Mouse (Mus musculus) A20 (cell line): ENCODE data around the gene Tmem163.
A peak's percentile ranks its signal among the peaks of the same experiment; 100 is the strongest.

Experiments
- DNase-seq: peaks from one replicate; pipeline ENCODE4 v3.0.0-alpha.2; 2011; ENCODE audit warnings: low read depth, low spot score

Tmem163 gene

DNA sequence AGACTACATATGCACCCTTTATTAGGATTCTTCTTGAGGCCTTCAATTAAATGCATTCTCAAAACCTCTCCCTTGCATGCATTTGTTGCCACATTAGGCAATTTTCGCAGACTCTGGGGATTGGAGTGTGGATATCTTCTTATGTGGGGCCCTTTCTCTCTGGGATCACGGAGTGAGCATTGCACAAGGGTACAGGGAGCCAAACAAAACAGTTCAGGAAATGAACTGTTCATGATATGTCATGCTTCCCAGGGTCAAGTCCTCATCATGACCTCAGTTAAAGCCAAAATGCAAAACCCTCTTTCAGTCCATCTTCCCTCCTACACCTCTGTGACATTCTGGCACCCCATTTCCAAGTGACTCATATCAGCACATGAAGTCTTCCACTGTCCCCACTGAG is 27.8 kb downstream of the Tmem163 start:
- DNase-seq, result no peak

DNA sequence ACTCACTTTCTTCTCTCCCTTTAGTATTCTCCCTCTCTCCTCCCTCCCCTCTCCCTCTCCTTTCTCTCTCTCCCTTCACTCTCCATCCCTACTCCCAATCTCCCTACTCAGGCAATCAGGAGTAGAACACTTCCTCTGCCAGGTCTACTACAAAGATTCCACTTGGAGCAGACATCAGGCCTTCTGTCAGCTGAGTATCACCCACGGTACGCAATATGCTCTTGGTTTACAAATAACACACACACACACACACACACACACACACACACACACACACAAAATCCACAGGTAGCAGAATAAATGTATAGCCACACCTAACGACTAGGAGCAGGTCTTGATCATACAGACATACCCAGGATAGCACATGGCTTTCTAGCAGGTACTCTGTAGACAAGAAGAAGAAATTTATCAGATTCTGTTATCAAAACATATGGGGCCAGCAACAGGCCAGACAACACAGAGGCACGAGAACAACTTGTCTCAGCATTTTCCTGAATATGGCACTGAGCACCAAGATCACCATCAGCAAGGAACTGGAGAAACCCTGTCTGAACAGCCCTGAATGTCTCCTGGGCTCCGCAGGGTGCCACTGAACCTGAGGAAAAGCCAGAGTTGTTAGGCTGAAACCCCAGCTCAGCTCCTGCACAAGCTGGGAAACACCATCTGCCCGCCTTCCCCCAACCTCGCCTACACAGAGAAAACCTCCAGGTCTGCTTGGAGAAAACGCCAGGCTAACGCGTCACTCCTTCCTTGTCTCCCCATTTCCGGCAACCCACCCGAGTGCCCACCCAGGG is 36.2 kb downstream of the Tmem163 start:
- no peak for DNase-seq

DNA sequence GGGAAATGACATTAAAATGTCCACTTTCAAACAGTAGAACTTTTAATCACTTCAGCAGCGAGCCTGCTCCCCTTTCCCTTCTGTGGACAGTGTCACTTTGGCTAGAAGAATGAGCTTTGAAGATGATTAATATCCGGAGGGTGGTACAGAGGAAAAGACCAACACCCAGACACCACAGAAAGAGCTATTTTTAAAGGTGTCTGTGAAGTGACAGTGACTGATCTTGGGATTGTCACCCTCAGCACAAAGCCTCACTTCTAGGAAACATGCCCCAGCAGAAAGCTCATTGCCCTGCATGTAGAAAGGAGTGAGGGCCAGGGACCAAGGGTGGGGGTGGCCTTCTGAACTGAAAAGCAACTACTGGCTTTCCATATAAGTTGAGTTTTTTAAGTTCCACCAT is 41.4 kb downstream of the Tmem163 start:
- DNase-seq, result no peak

DNA sequence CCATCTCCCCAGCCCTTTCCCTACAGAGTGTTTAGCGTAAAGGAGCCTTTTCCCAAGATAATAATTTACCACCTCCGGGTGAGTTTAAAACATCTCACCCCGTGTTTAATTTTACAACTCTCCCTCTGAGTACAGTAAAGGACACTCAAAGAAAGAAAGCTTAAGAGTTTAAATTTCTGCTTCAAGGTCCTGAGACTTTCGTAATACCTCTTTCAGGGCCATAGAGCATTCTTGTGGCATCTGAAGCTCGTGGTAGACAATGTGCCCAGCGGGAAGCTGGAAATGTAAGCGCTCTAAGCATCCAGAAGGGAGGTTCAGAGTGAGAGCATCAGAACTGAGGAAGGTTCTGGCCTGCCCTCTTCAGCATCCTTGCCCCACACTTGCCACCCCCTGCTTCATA is 52.2 kb downstream of the Tmem163 start:
- DNase-seq, result no peak

DNA sequence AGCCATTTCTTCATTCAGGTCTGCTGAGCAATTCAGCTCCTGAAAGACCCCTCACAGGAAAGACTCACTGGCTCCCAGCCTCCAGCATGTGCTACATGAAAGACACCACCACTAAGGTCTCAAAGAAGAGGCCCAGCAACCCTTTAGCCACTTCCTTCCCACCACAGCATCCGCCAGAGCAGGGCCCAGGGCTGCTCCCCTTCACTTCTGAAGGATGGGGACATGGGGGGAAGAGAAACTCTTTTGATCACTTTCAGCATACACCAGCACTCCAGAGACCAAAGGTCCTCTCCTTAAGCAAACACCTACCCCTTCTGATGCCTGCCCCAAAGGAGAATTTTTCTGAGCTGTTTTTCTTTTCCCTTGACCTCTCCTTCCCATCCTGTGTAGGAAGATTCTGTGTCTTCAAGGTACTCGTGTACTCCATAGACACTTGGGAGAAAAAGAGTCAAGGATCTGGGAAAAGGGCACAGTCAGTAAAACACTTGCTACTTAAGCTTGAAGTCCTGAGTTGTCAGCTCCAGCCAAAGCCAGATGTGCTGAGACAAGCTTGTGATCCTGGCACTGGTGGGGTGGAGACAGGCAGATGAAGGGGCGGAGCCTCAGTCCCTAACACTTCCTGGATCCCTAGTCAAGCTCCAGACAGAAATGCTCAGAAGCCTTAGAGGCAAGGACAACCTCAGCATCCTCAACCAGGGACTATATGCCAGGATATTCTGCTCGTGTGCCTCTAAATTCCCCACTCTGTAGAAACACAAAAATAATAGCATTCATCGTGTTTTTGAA is 53.6 kb downstream of the Tmem163 start:
- DNase-seq, result no peak

DNA sequence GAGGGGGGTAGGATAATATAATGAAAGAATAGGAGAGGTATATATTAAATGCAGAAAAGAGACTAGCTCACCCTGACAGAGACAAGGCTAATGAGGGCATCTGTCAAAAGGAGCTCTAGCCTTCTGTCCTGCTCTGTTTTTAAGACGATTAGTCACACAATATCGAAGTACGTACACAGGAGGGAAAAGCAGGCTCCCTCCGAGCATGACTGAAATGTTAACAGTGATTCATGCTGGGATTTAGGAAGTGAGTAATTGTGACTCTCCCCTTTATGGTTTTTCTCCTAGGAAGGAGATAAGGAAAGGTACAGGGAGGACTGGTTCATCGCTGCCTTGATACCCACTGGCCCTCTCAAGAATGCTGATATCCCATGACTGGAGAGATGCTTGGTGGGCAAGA is 57.0 kb downstream of the Tmem163 start:
- no peak for DNase-seq

DNA sequence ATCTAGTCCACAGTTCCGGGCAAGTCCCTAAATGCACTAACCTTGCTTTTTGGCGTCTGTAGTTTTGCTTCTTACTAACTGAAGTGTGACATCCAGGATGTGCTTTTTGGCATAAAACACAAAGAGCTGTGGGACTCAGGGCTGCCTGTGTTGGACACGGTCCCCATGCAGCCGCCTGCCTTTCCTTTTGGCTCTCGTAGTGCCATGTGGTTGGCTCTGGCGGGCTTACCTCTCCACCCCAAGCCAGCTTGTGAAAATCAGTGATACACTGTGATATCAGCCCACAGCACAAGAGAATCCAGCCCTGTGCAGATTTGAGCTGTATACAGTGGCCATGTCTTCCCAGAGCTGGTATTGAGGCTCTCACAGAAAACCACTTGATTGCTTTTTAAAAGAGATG is 60.3 kb downstream of the Tmem163 start:
- DNase-seq, result no peak

DNA sequence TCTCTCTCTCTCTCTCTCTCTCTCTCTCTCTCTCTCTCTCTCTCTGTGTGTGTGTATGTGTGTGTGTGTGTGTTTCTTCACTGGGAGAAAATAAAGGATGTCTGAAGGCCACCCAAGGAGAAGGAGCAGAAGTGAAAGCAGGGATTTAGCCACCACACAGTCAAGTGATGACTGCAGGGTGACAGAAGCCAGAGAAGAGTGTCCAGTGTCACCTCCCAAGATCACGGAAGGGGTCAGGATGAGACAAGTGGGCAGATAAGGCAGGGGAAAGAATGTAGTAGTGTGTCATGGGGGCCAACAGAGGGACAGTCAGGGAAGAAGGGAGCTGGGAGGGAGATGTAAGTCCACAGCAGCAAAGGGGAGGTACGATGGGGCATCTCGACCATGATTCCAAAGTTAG is 69.0 kb downstream of the Tmem163 start:
- DNase-seq, result no peak

DNA sequence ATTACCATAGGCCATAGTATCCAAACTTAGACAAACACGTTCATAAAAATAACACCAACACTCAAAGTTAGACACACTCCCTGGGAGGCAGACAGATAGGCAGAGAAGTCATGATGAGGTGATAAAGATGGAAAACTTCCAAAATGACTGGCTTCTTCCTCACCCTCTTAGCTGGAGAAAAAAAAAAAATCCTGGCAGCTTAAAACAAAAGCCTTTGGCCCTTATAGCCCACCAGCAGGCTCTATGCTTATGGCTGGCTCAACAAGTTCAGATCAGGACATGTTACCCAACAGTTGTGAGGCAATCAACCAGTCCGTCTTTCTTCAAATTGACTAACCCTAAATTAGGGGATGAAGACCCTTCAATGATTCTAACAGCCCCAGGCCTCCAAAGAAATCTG is 69.5 kb downstream of the Tmem163 start:
- DNase-seq, result no peak

DNA sequence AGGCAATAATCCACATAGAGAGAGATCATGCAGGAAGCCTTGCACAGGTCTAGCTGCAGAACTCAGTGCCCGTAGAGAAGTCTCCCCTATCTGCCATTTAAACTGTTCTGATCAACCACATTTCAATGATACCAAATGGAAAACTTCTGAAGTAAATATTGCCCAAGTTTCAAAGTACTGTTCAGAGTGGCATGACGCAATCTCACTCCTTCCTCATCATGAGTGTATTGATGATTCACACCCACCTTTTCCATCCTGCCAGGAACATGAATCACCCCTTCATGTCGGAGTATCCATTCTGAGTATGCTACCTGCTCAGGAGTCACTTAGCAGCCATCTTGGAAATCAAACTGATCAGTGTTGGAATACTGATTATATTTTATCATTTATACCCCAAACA is 71.0 kb downstream of the Tmem163 start:
- no peak for DNase-seq

DNA sequence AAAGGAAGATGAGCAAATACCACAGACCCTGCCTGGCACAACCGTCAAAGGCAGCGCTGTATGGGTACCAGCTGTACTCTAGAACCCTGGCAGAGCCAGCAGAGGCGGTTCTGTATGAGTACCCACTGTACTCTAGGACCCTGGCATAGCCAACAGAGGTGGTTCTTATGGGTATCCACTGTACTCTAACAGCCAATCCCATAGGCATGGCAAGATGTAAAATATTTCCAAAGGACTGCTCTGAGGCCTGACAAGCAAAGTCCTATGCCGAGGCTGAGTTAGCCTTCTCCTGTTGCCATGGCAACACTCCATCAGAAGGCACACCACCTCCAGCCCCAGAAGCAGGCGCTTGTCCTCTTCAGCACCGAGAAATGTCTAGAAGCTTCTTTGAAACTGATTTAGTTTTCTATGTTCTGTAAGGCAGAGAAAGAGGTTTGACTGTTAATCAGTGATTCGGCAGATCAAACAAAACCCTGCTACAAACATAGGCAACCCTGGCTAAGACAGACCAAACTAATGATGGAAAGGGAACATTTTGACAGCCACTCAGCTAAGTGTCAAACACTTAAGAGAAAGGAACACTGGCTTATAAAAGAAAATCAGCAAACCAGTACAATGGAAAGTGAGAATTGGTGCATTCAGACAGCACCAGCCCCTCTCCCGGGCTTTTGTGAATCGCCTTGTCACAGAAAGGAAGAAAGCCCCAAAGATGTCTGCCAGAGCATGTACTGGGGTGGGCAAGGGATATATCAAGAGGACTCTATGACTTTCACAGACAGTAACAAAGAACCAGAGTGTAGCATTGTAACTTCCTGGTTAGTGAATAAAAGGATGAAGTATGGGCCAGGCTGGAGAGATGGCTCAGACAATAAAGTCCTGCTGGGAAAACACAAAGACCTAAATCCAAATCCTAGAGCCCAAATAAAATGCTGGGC is 75.4 kb downstream of the Tmem163 start:
- DNase-seq, result no peak

DNA sequence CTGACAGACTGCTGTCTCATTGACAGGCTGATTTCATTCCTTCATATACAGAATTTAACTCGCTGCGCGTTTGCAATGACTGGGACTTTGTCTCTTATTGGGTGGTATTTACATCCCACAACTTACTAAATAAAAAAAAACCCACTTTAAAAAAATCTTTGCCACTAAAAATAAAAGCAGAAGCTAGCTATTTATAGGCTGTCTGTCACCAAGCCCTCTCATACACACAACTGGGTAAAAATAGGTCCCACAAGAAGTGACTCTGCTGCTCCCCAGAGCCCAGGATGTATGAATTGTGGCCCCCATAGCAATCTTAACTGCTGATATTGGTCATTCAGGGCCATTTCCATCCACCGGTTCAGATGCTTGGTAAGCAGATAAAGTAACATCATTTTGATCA is 83.2 kb downstream of the Tmem163 start:
- DNase-seq, result peak; percentile 45

DNA sequence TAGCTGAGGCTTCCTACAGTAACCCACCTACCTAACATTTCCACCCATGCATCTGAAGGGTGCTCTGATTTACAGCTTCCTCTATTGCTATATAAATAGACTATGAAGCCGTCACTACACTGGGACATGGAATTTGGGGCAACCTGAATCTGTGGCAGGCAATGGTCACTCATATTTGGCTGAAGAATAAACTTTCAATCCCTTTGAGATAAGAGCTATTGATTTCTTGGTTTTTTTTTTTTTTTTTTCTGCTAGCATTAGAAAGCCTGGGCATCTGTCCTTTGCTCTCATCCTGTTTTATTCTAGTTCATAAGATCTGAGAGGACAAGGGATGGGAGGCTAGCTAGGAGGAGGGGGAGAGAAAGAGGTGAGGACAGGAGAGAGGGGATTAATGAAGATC is 83.6 kb downstream of the Tmem163 start:
- no peak for DNase-seq

DNA sequence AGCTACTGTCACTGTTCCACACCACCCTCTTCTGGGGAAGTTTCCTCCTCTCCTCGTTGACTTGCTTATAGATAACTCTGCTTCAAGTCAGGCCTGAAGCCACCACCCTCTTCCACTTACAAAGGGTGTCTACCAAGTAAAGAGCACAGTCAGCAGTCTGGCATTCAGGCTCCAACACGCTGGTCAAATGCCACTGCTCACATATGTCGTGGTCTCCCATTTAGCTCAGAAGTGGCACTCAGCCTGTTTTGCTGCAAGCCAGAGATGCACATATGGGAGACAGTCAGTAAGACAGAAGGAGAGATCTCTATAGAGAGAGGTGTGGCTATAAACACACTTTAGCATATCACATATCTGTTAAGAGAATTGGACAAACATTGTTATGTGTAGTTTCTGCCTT is 89.8 kb downstream of the Tmem163 start:
- DNase-seq, result no peak

DNA sequence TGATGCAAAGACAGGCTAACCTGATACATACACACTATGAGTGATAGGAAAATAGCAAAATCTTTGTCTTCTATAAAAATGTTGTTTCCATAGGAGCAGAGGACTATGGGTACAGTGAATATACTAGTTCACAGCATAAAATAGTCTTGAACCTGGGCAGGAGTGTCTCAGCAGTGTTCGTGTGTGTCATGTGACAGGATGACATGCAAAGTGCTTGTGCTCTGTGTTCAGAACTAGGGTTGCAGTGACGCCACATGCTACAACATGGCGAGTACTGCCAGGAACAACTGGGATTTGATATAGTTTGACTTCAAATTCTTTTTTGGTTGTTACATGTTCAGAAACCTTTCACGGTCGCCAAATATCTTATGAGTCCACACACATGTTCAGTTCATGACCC is 92.3 kb downstream of the Tmem163 start:
- DNase-seq, result no peak

DNA sequence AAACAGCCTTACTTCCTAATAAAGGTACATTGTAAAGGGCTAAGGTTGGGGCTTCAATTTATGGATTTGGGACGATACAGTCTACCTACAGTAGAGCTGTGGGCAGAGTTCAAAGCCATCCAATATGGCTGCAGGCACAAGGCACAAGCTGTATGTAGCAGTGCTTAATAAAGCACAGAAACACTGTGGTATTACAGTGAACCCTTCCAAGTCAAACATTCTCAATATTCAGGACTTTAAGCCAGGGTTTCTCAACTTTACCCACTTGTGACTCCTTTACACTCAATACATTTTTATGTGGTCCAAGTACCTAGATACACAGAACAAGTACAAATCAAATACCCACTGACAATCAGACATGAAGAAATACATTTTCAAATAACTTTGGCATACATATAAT is 93.2 kb downstream of the Tmem163 start:
- DNase-seq, result no peak

DNA sequence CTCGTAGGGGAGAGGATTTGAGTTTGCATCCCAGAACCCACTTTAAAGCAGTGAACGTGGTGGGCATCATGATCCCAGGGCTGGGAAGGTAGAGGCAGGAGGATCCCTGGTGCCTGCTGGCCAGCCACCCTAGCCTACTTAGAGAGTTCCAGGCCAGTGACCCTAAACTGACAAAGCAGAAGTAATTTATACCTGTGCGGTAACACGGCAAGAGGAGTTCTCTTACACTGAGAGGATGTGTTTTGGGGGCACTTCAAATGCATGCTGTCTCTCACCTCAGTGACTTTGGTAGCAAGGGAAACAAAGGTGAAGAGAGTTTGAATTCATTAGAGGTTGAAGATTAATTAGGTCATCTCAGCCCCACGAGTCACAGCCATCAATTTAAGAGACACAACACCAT is 101.4 kb downstream of the Tmem163 start:
- DNase-seq, result peak; percentile 53

DNA sequence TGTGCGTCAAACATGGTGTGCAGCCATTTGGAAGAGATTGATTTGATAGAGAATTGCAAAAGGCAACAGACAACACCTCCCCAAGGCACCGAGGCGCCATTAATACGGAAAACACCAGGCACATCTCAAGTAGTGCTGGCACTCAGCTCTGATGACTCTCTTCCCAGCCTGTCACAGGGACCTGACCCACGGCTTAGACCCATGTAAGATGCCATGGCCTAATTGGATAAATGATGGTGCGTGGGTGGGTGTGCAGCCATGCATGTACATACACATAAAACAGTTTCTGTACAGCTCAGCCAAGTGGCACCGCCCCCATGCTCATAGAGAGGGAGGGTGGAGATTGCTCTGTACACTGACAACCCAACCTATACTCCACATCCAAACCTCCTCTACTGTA is 102.3 kb downstream of the Tmem163 start:
- peak; percentile 70 for DNase-seq

DNA sequence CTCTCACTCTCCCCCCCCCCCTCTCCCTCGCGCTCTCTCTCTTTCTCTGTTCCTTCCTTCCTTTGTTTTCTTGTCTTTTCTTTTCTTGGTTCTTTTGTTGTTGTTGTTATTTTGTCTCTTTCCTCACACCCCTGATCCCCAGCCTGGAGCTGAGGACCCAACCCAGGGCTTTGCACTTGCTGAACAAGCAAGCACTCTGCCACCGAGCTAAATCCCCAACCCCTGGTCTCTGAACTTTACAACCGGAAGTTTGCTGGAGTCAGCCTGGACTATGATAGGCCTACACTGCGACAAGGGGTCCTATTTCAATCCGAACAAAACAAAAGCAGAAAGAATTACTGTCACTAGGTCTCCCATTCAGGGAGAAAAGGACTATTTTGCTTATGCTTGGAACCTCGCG is 102.8 kb downstream of the Tmem163 start:
- DNase-seq, result no peak

DNA sequence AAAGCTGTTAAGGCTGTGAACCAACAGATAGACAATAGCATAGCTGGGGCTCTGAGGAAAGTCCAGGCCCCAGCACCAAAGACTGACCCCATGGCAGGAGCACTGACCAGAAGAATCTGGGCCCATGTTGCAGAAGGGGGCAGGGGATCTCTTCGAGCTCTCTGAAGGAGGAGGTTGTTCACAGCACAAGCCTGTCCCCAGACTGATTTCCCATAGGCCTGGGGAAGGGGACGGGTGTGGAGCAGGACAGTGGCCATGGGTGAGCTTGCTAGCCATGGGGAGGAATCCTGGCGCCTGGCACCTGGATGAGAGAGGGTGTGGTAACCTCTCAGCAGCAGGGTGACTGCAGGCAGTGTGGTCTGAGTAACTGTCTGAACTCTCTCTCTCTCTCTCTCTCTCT is 103.2 kb downstream of the Tmem163 start:
- no peak for DNase-seq

DNA sequence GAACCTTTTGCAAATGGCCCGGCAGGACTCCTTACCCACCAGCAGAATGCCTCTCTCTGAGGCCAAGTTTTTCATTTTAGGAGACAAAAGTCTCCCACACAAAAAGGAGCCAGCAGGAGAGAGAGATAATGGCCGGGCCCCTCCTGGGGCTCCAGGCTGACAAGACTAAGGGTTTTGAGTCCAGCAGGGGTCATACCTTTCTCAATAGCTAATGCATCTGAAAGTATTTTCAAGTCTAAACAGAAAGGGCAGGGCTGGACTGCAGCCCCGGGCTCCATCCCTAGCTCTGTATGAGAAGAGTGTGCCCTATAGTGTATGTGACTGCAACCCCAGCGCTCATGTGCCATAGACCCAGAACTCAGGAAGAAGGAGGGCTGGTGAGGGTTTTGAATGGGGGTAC is 103.7 kb downstream of the Tmem163 start:
- no peak for DNase-seq

DNA sequence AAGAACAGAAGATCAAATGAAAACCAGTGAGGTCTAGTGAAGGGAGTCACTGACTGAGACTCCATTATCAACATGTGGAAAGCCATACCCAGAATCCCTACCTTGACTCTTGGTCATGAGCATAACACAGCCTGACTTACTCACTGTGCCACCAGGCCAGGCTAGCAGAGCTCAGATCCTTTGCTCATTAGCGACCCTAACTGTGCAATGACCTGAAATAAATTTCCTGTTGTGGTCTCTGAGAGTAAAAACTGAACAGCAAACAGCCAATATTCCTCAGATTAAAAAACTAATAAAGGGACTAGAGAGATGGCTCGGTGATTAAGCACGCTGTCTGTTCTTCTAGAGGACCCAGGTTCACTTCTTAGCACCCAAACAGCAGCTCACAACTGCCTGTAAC is 106.2 kb downstream of the Tmem163 start:
- no peak for DNase-seq
